Mouse (Mus musculus) left cerebral cortex, adult 2 months (tissue): Measurements from ENCODE around the gene Dmrta2. TPM values are rescaled to one million over a fixed set of nuclear protein-coding genes. Genes with fewer than 3 reads are reported as not detected.

Experiments
- DNase-seq, 2 experiments: peaks; one replicate each; pipeline ENCODE4 v3.0.0; 2021 to 2022; ENCODE audit warnings: low spot score in 2 of 2, mixed read lengths in 1 of 2; ENCODE audit errors: extremely low spot score in 1 of 2
- H3K27ac ChIP-seq: fragments of 200-600 bp; 2 replicates; pipeline ENCODE4 v1.8.1; 2022
- H3K4me3 ChIP-seq: fragments of 200-600 bp; 2 replicates; pipeline ENCODE4 v1.8.1; 2022
- CTCF ChIP-seq: fragments of 200-600 bp; IDR thresholded peaks from 2 replicates; pipeline ENCODE4 v1.8.1; 2022; ENCODE audit warnings: antibody characterized with exemption, mild to moderate bottlenecking, moderate library complexity
- intact Hi-C: fragments of 180-260 bp; cut with DNase I; formaldehyde crosslinking; loops from one replicate; pipeline ENCODE4 v1.15.1; 2025
- long read RNA-seq, 2 experiments: library from polyadenylated mRNA; stranded (forward); transcript quantifications; one replicate each; pipeline ENCODE4 v2.0.0; 2021; ENCODE audit warnings: borderline mapping rate in 2 of 2
- total RNA-seq, 2 experiments: library from RNA; stranded (reverse); gene quantifications; 2 replicates each; pipeline ENCODE4 v1.2.3; 2021

Gene Dmrta2
- 1 to 10 TPM; 2.2 to 2.6 TPM for total RNA-seq
- long read RNA-seq, experiment 1: 0 reads
- long read RNA-seq, experiment 2: 0 reads

DNA sequence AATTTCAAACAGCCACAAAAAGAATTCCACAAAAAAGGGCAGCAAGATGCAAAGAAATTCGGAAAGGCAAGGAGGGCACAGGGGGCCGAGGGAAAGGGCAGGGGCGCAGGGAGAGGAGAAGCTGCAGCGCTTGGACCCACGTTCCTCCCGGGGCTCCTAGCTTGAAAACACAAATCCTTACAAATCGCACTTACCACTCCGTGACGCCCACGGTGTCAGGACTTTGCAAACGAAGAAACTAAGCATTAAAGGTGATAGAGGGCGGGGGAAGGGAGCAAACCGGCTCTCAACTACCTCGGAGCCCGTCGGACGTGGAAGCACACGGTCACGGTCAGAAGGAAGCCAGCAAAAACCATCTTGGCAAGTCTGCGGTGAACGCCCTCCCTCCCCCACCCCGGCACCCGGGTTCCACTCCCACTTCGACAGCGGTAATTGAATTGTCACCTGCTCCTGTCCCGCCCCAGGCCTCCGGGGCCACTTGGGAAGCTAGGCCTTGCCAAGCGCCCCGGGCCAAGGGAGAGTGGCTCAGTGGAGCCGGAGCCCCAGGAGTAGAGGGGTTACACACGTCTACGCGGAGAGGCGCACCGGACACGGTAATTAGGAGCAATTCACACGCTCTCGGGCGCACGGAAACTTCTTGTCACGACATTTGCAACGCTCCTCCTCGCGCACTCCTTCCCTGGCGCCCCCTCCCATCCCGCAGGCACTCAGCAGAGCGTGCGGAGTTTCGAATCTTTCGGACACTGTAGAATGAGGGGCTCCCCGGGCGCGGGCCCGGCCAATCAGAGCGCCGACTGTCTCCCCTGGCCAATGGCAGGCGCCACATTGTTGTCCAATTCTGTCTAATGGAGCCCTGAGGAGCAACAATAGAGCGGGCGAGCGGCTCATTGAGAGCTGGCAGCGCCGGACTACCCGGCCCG is at the start of gene Dmrta2:
Gene Dmrta2 (plus strand): TSS at position 906 of the 920 bp plus-strand sequence.
- peak within 1 kb of the TSS; percentile 41 for H3K4me3 ChIP-seq
- TF ChIP-seq CTCF: no peak
- intact Hi-C loops: no loop called here
- DNase-seq: no peak
- H3K27ac ChIP-seq: no peak within 1 kb of the TSS

DNA sequence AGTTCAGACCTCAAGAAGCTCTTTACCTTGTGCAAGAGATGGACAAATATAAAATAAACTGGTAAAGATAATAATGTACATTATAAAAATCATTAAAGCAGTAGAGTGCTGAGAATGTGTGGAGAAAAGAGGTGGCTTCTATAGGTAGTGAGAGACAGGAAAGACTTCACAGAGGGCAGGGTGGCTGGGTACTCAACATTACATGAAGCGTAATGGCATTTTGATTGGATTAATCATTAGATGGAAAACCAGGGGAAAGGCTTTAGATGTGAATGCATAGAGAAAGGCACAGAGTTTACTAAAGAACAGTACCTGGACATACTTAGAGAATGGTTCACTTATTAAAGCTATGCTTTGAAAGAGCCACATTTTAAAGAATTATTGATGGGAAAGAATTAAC is 48.8 kb upstream of the Dmrta2 start:
- Histone ChIP-seq H3K4me3 (no peak overlapping the region), H3K27ac (no peak overlapping the region)
- intact Hi-C loops: no loop called here
- no peak for TF ChIP-seq CTCF
- DNase-seq: no peak

- TF ChIP-seq CTCF: peak; percentile 25
- H3K4me3 ChIP-seq: no peak overlapping the region
- H3K27ac ChIP-seq: no peak overlapping the region
- intact Hi-C loops: no loop called here
- no peak for DNase-seq
Measured at GRCm38 (mm10) chr4:109930445-109930844, 47.4 kb upstream of the Dmrta2 start.

DNA sequence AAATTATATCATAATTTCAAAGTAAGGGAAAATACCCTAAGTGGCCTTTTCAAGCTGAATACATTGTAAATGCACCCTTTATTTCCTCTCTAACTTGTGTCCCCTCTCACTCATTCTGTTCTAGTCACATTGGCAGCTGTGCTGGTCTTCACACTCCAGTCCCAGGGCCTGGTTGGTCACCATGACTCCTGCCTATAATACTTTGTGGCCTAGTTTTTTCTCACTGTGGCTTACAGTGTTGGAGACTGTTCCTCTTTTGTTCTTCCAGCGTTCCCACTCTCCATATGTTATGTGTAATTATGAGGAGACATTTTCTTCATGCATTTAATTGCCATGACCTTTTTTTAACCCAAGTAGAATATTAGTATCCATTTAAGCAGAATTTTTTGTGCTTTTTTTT is 46.9 kb upstream of the Dmrta2 start:
- no peak for DNase-seq
- intact Hi-C loops: no loop called here
- no peak for TF ChIP-seq CTCF
- Histone ChIP-seq H3K27ac (no peak overlapping the region), H3K4me3 (no peak overlapping the region)

GRCm38 (mm10) chr4:109936557-109936956 is 41.3 kb upstream of the Dmrta2 start:
- no peak for DNase-seq
- intact Hi-C loops: no loop called here
- TF ChIP-seq CTCF: no peak
- no peak overlapping the region for H3K27ac ChIP-seq
- H3K4me3 ChIP-seq: no peak overlapping the region

GRCm38 (mm10) chr4:109939291-109939690 is 38.6 kb upstream of the Dmrta2 start:
- DNase-seq: no peak
- intact Hi-C loops: no loop called here
- no peak overlapping the region for H3K27ac ChIP-seq
- no peak for TF ChIP-seq CTCF
- H3K4me3 ChIP-seq: no peak overlapping the region

GRCm38 (mm10) chr4:109945554-109945953 is 32.3 kb upstream of the Dmrta2 start:
- no peak for TF ChIP-seq CTCF
- intact Hi-C loops: no loop called here
- DNase-seq: no peak
- Histone ChIP-seq H3K4me3 (no peak overlapping the region), H3K27ac (no peak overlapping the region)

- intact Hi-C loops: no loop called here
- no peak for TF ChIP-seq CTCF
- no peak for DNase-seq
- H3K4me3 ChIP-seq: no peak overlapping the region
- H3K27ac ChIP-seq: no peak overlapping the region
Measured at GRCm38 (mm10) chr4:109949307-109949706, 28.5 kb upstream of the Dmrta2 start.

- TF ChIP-seq CTCF: no peak
- intact Hi-C loops: no loop called here
- Histone ChIP-seq H3K4me3 (no peak overlapping the region), H3K27ac (no peak overlapping the region)
- DNase-seq: no peak
Measured at GRCm38 (mm10) chr4:109953509-109953908, 24.3 kb upstream of the Dmrta2 start.

GRCm38 (mm10) chr4:109960201-109960935 is 17.5 kb upstream of the Dmrta2 start:
- intact Hi-C loops: no loop called here
- H3K4me3 ChIP-seq: no peak overlapping the region
- no peak for DNase-seq
- no peak for TF ChIP-seq CTCF
- H3K27ac ChIP-seq: no peak overlapping the region

- H3K4me3 ChIP-seq: no peak overlapping the region
- no peak for DNase-seq
- intact Hi-C loops: no loop called here
- no peak for TF ChIP-seq CTCF
- H3K27ac ChIP-seq: no peak overlapping the region
Measured at GRCm38 (mm10) chr4:109963570-109964279, 14.1 kb upstream of the Dmrta2 start.

DNA sequence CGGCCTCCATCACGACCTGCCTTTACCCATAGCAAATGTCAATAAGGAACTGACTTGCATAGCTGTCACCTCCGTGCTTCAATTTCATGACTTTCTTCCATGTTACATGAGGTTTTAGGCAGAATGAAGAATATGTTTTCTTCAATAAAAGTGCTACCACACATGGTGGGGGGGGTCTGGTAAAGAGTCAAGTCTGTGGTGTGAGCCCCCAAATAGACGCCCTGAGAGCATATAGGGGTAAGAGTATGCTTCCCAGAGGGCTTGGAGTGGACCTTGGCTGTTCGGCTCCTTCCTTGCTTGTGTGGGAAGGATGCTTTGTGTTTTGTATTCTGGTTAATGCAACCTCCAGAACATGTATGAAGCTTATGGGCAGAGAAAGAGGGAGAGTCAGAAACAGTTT is 8.3 kb upstream of the Dmrta2 start:
- intact Hi-C loops: no loop called here
- Histone ChIP-seq H3K27ac (no peak overlapping the region), H3K4me3 (no peak overlapping the region)
- no peak for TF ChIP-seq CTCF
- no peak for DNase-seq
